Mouse (Mus musculus) kidney, embryonic 14.5 days (tissue): ENCODE measurements around the gene Edrf1. TPM values are rescaled to one million over a fixed set of nuclear protein-coding genes. Genes with fewer than 3 reads are reported as not detected.

Experiments used
- ATAC-seq: fragments of 200-750 bp; cut with Nextera tagmentation; 2 replicates; pipeline ENCODE4 v1.8.0; 2017; ENCODE audit warnings: moderate number of reproducible peaks, mild to moderate bottlenecking, moderate TSS enrichment, moderate library complexity; ENCODE audit not compliant: low FRiP score, low TSS enrichment
- H3K27ac ChIP-seq: fragments of 300-500 bp; sonication (generic); 2 replicates; pipeline ENCODE4 v1.5.1; 2014; ENCODE audit warnings: low read depth, mild to moderate bottlenecking, low read length, moderate library complexity, mixed read lengths
- H3K27me3 ChIP-seq: fragments of 300-500 bp; sonication (generic); 2 replicates; pipeline ENCODE4 v1.6.1; 2014; ENCODE audit warnings: mild to moderate bottlenecking, low read length; ENCODE audit not compliant: control insufficient read depth, insufficient read depth
- H3K36me3 ChIP-seq: fragments of 300-500 bp; sonication (generic); 2 replicates; pipeline ENCODE4 v1.6.1; 2014; ENCODE audit warnings: low read length, mixed read lengths; ENCODE audit not compliant: control insufficient read depth, insufficient read depth
- H3K4me1 ChIP-seq: fragments of 300-500 bp; sonication (generic); 2 replicates; pipeline ENCODE4 v1.6.1; 2014; ENCODE audit warnings: low read length, mixed read lengths; ENCODE audit not compliant: control insufficient read depth, insufficient read depth
- H3K4me2 ChIP-seq: fragments of 300-500 bp; sonication (generic); replicated peaks from 2 replicates; pipeline ENCODE4 v1.6.1; 2014; ENCODE audit warnings: low read depth, mild to moderate bottlenecking, low read length
- H3K4me3 ChIP-seq: fragments of 300-500 bp; sonication (generic); 2 replicates; pipeline ENCODE4 v1.5.1; 2014; ENCODE audit warnings: mild to moderate bottlenecking, low read length
- H3K9ac ChIP-seq: fragments of 300-500 bp; sonication (generic); 2 replicates; pipeline ENCODE4 v1.6.1; 2014; ENCODE audit warnings: low read depth, mild to moderate bottlenecking, low read length, moderate library complexity
- H3K9me3 ChIP-seq: fragments of 300-500 bp; sonication (generic); 2 replicates; pipeline ENCODE4 v1.6.1; 2016; ENCODE audit warnings: low read length; ENCODE audit not compliant: control insufficient read depth
- WGBS: fragments of 180-500 bp; shearing (Covaris S2); extraction: QIAGEN DNeasy Blood & Tissue Kit; methylation state at CpG from one replicate; pipeline ENCODE4 v1.1.7; 2014; 5-methylcytosine and 5-hydroxymethylcytosine counted together
- polyA plus RNA-seq: library from polyadenylated mRNA; unstranded; fragments of >200 nt; fragmentation: Nextera tagmentation; extraction: Ambion mirVana; gene quantifications from 2 replicates; pipeline ENCODE4 v1.2.1, GENCODE M21; 2014

Gene Edrf1
- polyA plus RNA-seq, 1 experiment from 2014 or later: 26.9 TPM

- Histone ChIP-seq H3K4me3 (no peak overlapping the region), H3K27ac (no peak overlapping the region)
- WGBS: 92% methylated on average over 7 of the region's 7 CpGs
These were observed 64.0 kb downstream of the Edrf1 start for GRCm38 (mm10) chr7:133701366-133701765.

DNA sequence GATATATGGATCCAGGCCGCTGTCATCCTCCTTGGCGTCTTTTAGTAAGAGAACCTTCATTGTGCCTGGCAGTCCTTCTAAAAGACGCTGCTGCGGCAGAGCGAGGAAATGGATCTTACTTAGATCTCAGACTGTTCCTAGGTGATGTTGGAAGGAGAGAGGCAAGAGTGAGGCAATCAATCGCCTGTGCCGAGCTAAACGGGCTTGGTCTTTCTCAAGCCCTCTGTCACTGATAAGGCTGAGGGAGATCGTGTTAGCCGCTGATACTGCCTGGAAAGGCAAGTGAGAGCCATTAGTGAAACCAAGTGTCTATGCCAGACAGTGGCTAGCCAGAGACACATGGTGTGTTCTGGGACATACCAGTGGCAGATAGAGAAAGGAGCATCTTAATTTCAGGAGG is 65.0 kb downstream of the Edrf1 start:
- ATAC-seq: no peak
- 93% methylated on average over 10 of the region's 10 CpGs for WGBS

More at GRCm38 (mm10) chr7:133701366-133701765, 64.0 kb downstream of the Edrf1 start:
- Histone ChIP-seq H3K4me1 (no peaks in the 10 kb centered on the region), H3K9ac (no peak overlapping the region), H3K27me3 (no peaks in the 10 kb centered on the region), H3K36me3 (no peaks in the 10 kb centered on the region; the same call in 1 of the 2 replicates), H3K9me3 (no peaks in the 10 kb centered on the region), H3K4me2 (no peak overlapping the region)
- ATAC-seq: no peak

GRCm38 (mm10) chr7:133703906-133704305 is 66.6 kb downstream of the Edrf1 start:
- Histone ChIP-seq H3K4me3 (no peak overlapping the region), H3K9me3 (peaks cover 4% of the 10 kb centered on the region; the same call in 1 of the 2 replicates), H3K27ac (no peak overlapping the region), H3K9ac (no peak overlapping the region), H3K27me3 (no peaks in the 10 kb centered on the region), H3K4me1 (no peaks in the 10 kb centered on the region), H3K36me3 (no peaks in the 10 kb centered on the region; the same call in 1 of the 2 replicates), H3K4me2 (no peak overlapping the region)
- WGBS: 94% methylated on average over 7 of the region's 7 CpGs
- ATAC-seq: no peak

More for the DNA sequence above, 65.0 kb downstream of the Edrf1 start:
- no peak overlapping the region for H3K27ac ChIP-seq
- no peak overlapping the region for H3K4me3 ChIP-seq
- no peaks in the 10 kb centered on the region for H3K9me3 ChIP-seq
- H3K4me2 ChIP-seq: no peak overlapping the region
- no peak overlapping the region for H3K9ac ChIP-seq
- no peaks in the 10 kb centered on the region for H3K27me3 ChIP-seq
- H3K36me3 ChIP-seq: no peaks in the 10 kb centered on the region; the same call in 1 of the 2 replicates
- no peaks in the 10 kb centered on the region for H3K4me1 ChIP-seq

DNA sequence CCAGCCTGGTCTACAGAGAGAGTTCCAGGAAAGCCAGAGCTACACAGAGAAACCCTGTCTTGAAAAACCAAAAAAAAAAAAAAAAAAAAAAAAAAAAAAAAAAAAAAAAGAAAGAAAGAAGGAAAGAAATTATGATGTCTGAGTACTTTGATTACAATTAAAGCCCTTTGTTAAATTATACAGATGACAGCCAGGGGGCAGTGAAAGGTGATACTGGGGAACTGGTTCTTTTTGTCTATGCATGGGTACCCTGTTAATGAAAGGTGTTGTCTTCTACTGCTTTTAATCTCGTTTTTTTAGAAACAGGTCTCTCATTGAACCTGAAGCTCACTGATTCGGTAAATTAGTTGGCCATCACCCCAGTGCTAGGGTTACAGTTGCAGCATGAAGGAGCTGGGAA is 70.0 kb downstream of the Edrf1 start:
- H3K27me3 ChIP-seq: no peaks in the 10 kb centered on the region
- peaks cover 4% of the 10 kb centered on the region; the same call in 1 of the 2 replicates for H3K36me3 ChIP-seq
- peaks cover 5% of the 10 kb centered on the region; the same call in 1 of the 2 replicates for H3K4me1 ChIP-seq
- WGBS: 86% methylated on average over 2 of the region's 2 CpGs
- no peak overlapping the region for H3K27ac ChIP-seq
- no peak for ATAC-seq
- no peak overlapping the region for H3K9ac ChIP-seq
- no peak overlapping the region for H3K4me3 ChIP-seq
- H3K4me2 ChIP-seq: no peak overlapping the region
- peaks cover 4% of the 10 kb centered on the region; the same call in 1 of the 2 replicates for H3K9me3 ChIP-seq

GRCm38 (mm10) chr7:133715387-133715786 is 78.0 kb downstream of the Edrf1 start:
- Histone ChIP-seq H3K9me3 (no peaks in the 10 kb centered on the region), H3K4me1 (no peaks in the 10 kb centered on the region), H3K27me3 (no peaks in the 10 kb centered on the region), H3K4me2 (no peak overlapping the region), H3K36me3 (peaks cover 77% of the 10 kb centered on the region), H3K4me3 (no peak overlapping the region), H3K9ac (no peak overlapping the region), H3K27ac (no peak overlapping the region)
- 86% methylated on average over 4 of the region's 4 CpGs for WGBS
- ATAC-seq: no peak

GRCm38 (mm10) chr7:133718580-133718979 is 81.2 kb downstream of the Edrf1 start:
- 94% methylated on average over 1 of the region's 1 CpGs for whole genome bisulfite sequencing
- H3K9ac ChIP-seq: no peak overlapping the region

GRCm38 (mm10) chr7:133720616-133721015 is 83.3 kb downstream of the Edrf1 start:
- ATAC-seq: no peak
- Histone ChIP-seq H3K27me3 (no peaks in the 10 kb centered on the region), H3K9me3 (no peaks in the 10 kb centered on the region), H3K4me2 (no peak overlapping the region), H3K4me3 (no peak overlapping the region), H3K4me1 (no peaks in the 10 kb centered on the region), H3K36me3 (peaks cover 87% of the 10 kb centered on the region), H3K27ac (no peak overlapping the region), H3K9ac (no peak overlapping the region)
- WGBS: 83% methylated on average over 11 of the region's 11 CpGs

More at GRCm38 (mm10) chr7:133718580-133718979, 81.2 kb downstream of the Edrf1 start:
- H3K4me2 ChIP-seq: no peak overlapping the region
- no peak for ATAC-seq
- H3K4me3 ChIP-seq: no peak overlapping the region
- peaks cover 98% of the 10 kb centered on the region for H3K36me3 ChIP-seq
- no peaks in the 10 kb centered on the region for H3K27me3 ChIP-seq
- H3K27ac ChIP-seq: no peak overlapping the region
- H3K9me3 ChIP-seq: no peaks in the 10 kb centered on the region
- no peaks in the 10 kb centered on the region for H3K4me1 ChIP-seq

Other genes starting within 250 kb of the Edrf1 start
- not detected in 2 replicates for gene Tex36, start 35.4 kb upstream of the Edrf1 start, polyA plus RNA-seq
- 0.24 TPM in 1 of 2 replicates, not detected in the other for gene Mmp21, start 42.5 kb downstream of the Edrf1 start, polyA plus RNA-seq
- 202 and 213 TPM in 2 replicates for gene Bccip, start 71.8 kb downstream of the Edrf1 start, polyA plus RNA-seq
- gene Uros, start 72.5 kb downstream of the Edrf1 start, polyA plus RNA-seq: 28.4 and 31.4 TPM in 2 replicates
- gene Fank1, start 139.3 kb downstream of the Edrf1 start, polyA plus RNA-seq: 0.24 TPM in 1 of 2 replicates, not detected in the other
- gene Dhx32, start 145.2 kb downstream of the Edrf1 start, polyA plus RNA-seq: 13.6 and 19.9 TPM in 2 replicates